Mouse (Mus musculus): ENCODE results near the gene Utp6. TPM values are rescaled to one million over a fixed set of nuclear protein-coding genes. Genes with fewer than 3 reads are reported as not detected.
A peak's percentile ranks its signal among the peaks of the same experiment; 100 is the strongest.

The Utp6 gene
- total RNA-seq, 2 experiments from 2014 or later = 25.3 to 32.0 TPM

- no peak for DNase-seq (ENCODE audit: low spot score in 2 of 2)
- intact Hi-C loops (cut with DNase I) = no loop called here
These were observed 75.2 kb downstream of the Utp6 start for GRCm38 (mm10) chr11:79886961-79887360.

- DNase-seq (ENCODE audit: low spot score in 2 of 2) = no peak
- intact Hi-C loops (cut with DNase I) = no loop called here
These were observed 75.8 kb downstream of the Utp6 start for GRCm38 (mm10) chr11:79886395-79886794.

- peak in 1 of 2 experiments; percentile 8 for DNase-seq (ENCODE audit: low spot score in 2 of 2)
- intact Hi-C loops (cut with DNase I) = no loop called here
These were observed 76.3 kb downstream of the Utp6 start for GRCm38 (mm10) chr11:79885713-79886393.

- no peak for DNase-seq (ENCODE audit: low spot score in 2 of 2)
- intact Hi-C loops (cut with DNase I) = no loop called here
These were observed 77.4 kb downstream of the Utp6 start for GRCm38 (mm10) chr11:79884784-79885183.

Other genes with a start within 250 kb of the Utp6 start
- 10 to 100 TPM; 35.2 to 41.2 TPM for gene Suz12, start 30.7 kb upstream of the Utp6 start, total RNA-seq (2021)
- gene Crlf3, start 118.6 kb upstream of the Utp6 start, total RNA-seq (2021) = 10 to 100 TPM; 12.2 to 13.4 TPM
- 1 to 10 TPM; 2.7 to 3.3 TPM for gene Atad5, start 127.0 kb upstream of the Utp6 start, total RNA-seq (2021)
- gene Tefm, start 179.8 kb upstream of the Utp6 start, total RNA-seq (2021) = 10 to 100 TPM in 1 of 2 experiments, 1 to 10 TPM in 1; 9.4 to 10.0 TPM
- gene Adap2, start 191.7 kb upstream of the Utp6 start, total RNA-seq (2021) = 1 to 10 TPM; 6.9 to 7.8 TPM
- gene Rnf135, start 221.5 kb upstream of the Utp6 start, total RNA-seq (2021) = 1 to 10 TPM; 3.4 to 4.1 TPM
- gene Rhot1, start 246.6 kb upstream of the Utp6 start, total RNA-seq (2021) = 10 to 100 TPM; 72.9 to 76.9 TPM